Mouse (Mus musculus) lung, postnatal 25 days (tissue): ENCODE measurements around the gene Ptafr.

ENCODE experiments used
- DNase-seq: peaks from one replicate; pipeline ENCODE4 v3.0.0; 2022; ENCODE audit warnings: low spot score

The Ptafr gene

GRCm38 (mm10) chr4:132617873-132618272 is 54.0 kb downstream of the Ptafr start:
- DNase-seq, result peak; percentile 51

- no peak for DNase-seq
Observed at GRCm38 (mm10) chr4:132618850-132619375, 55.0 kb downstream of the Ptafr start.

GRCm38 (mm10) chr4:132620134-132620533 is 56.3 kb downstream of the Ptafr start:
- no peak for DNase-seq

- DNase-seq, result no peak
Observed at GRCm38 (mm10) chr4:132621287-132622068, 57.6 kb downstream of the Ptafr start.

GRCm38 (mm10) chr4:132624034-132624657 is 60.3 kb downstream of the Ptafr start:
- DNase-seq, result no peak

- DNase-seq, result no peak
Observed at GRCm38 (mm10) chr4:132628830-132629229, 65.0 kb downstream of the Ptafr start.
